Mouse (Mus musculus) layer of hippocampus, postnatal 25 days (tissue): ENCODE data around the gene Rasal3. TPM values are rescaled to one million over a fixed set of nuclear protein-coding genes. Genes with fewer than 3 reads are reported as not detected.

Experiments used
- DNase-seq, 2 experiments: peaks; one replicate each; pipeline ENCODE4 v3.0.0; 2022; ENCODE audit warnings: mixed read lengths in 2 of 2, low spot score in 1 of 2; ENCODE audit errors: extremely low spot score in 1 of 2
- total RNA-seq, 2 experiments: library from RNA; stranded (reverse); gene quantifications; 2 replicates each; pipeline ENCODE4 v1.2.3; 2021

Rasal3 gene
- total RNA-seq, 2 experiments from 2014 or later, result 2.9 to 3.4 TPM

- peak; percentile 89 to 91 for DNase-seq
These were observed 14.2 kb downstream of the Rasal3 start, which contains the start of gene Wiz for GRCm38 (mm10) chr17:32389101-32389659. Gene Wiz, minus strand, starts transcription at chr17:32389439.

DNA sequence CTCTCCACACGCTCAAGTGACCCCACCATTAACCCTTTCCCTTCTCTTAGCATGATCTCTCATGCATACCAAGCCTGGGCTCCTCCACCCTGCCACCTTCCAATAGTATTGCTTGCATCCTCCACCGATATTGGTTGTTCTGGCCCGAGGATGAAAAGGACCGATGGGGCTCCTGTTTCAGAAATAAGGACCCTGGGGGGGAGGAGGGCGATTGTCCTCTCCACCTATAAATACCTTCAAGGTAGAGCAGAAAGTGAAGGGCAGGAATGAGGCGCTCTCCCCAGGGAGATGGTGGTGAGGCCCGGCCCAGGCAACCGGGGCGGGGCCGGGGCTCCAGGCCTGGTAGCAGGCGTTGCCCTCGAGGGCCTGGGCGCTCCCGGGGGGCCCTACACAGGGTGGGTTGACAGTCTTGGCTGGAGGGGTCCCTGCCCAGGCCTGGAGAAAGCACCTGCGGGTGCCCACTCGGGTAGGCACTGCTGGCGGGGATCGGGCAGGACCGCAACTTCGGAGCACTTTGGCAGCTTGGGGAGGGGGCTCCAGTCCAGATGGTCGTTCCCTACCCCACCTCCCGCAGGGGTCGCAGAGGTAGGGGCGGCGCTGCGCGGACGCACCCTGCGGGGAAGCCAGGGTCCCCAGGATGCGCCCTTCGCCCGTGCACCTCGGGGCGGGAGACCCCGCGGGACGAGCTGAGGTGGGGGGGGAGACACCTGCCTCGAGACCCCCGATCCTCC lies 14.8 kb downstream of the Rasal3 start:
- peak in 1 of 2 experiments; percentile 47 for DNase-seq

DNA sequence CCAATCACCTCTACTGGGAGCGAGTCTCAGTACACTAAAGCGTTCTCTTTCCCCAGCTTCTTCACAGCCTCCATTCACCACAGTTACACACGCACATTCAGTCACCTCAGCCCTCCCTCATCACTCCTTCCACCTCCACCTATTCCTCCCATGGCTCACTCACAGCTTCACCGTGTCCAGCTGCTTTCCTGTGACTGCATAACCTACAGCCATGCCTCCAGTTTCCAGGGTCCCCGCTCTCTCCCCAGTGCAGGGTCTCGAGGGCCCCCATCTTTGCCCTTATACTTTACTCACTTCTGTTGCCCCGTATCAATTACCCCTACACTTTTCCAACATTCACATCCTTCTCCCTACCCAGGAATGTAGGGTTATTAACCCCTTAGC lies 15.4 kb downstream of the Rasal3 start:
- DNase-seq, result no peak

GRCm38 (mm10) chr17:32386659-32387432 lies 16.5 kb downstream of the Rasal3 start:
- DNase-seq, result peak in 1 of 2 experiments; percentile 39

- no peak for DNase-seq
These were observed 19.7 kb downstream of the Rasal3 start for GRCm38 (mm10) chr17:32383661-32384060.

DNA sequence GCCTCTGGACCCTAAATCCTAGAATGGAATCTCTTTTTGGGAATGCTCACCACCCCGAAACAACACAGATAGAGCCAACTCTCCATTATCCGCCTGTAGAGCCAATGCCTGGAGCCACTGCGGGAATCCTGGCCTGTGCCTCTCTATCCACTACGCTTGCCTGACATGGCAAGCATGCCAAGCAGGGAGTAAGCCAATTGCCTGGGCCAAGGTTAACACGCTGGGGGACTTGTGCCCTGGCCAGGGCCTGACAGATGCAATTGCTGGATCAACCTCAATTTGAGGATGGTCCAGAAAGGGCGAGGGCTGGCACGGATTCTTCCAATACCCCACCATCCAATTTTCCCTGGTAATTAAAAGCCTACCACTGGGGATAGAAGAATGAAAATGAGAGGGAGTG lies 20.8 kb downstream of the Rasal3 start:
- no peak for DNase-seq

GRCm38 (mm10) chr17:32378786-32379185 lies 24.6 kb downstream of the Rasal3 start:
- DNase-seq, result no peak

GRCm38 (mm10) chr17:32377137-32377536 lies 26.2 kb downstream of the Rasal3 start:
- no peak for DNase-seq

- no peak for DNase-seq
These were observed 26.9 kb downstream of the Rasal3 start for GRCm38 (mm10) chr17:32376475-32376874.

GRCm38 (mm10) chr17:32368991-32369578 lies 34.3 kb downstream of the Rasal3 start:
- no peak for DNase-seq

- DNase-seq, result no peak
These were observed 35.7 kb downstream of the Rasal3 start for GRCm38 (mm10) chr17:32367706-32368105.

- no peak for DNase-seq
These were observed 38.1 kb downstream of the Rasal3 start for GRCm38 (mm10) chr17:32365296-32365695.

DNA sequence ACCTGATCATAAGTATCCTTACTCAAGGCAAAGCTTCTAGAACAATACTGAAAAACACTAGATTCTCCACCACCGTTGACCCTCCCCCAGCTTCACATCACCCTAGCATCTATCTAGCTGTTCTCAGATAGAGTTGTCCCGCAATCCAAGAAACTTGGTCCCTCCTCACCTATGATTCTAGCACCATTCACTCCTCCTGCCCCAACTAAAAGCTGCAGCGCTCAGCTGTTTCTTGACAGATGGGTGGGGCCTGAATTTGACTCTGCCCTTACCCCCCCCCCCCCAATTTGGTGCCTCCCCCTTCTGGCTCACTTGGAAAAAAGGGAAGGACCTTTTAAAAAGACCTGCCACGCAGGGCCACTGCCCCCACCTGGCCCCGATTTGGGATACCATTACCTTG lies 38.5 kb downstream of the Rasal3 start:
- no peak for DNase-seq

DNA sequence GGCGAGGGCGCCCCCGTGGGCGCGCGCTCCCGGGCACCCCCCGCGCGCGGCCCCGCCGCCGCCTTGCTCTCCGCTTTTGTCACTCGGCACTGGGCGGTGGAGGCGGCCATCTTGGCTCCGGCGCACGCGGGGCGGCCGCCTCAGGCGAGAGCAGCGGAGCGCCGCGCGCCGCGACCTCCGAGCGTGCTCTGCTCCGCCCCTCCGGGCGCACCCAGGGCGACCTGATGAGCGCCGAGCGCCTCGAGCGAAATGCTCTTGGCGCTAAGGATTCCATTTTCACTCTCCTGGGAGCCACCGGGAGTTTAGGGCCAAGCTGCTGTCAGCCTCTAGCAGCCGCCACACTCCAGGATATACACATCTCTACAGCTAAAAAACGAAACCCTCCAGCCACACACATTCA lies 39.1 kb downstream of the Rasal3 start:
- DNase-seq, result peak; percentile 76 to 78

GRCm38 (mm10) chr17:32363821-32364301 lies 39.5 kb downstream of the Rasal3 start:
- no peak for DNase-seq

DNA sequence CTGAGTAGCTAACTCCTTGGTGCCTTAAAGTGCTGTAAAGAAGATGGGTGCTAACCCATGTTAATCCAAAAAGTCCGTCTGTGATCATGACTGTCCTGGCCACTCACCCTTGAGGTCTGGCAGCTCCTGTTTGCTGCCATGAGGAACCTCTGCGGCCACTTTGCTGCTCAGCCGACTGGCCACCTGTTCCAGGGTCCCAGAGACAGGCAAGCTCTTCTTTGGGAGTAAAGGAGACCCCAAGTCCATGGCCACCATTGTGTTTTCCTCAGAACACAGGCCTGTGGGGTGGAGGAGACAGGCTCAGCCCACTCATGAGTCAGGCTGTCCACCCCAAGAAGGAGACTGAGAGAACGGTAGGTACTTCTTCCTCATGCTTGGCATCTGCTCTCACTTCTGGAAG lies 40.7 kb downstream of the Rasal3 start:
- no peak for DNase-seq

- DNase-seq, result no peak
These were observed 43.5 kb downstream of the Rasal3 start for GRCm38 (mm10) chr17:32359928-32360327.

- DNase-seq, result no peak
These were observed 44.4 kb downstream of the Rasal3 start for GRCm38 (mm10) chr17:32358943-32359340.

DNA sequence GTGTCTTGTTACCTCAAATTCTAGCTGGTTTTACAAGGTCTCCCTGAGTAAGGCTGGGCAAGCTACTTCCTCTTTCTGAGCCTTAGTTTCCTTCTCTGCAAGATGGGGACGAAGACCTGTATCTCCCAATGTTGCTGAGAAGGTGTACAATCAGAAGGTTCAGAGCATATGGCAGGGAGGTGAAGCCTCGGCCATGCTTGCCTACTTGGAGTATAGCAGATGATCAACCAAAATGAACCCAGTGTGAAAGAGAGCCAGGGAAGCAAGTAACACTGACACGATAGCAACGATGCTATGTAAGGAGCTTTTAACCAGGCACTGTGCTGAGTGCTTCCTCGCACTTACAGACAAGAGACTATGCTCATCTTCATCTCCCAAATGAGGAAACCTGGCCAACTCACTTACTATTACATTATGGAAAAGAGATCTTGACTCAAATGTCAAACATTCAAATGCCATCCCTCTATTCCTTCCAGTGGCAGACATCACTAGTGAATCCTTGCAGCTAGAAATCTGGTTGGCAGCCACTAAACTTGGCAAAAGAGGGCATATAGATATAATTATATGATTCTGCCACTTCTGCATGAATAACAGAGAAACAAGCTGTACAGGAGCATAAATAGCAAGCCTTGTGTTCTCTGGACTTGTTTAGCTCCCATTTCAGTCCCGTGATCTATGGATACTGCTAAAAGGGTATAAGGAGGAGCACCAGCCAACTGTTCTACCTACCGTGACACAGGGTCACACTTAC lies 45.0 kb downstream of the Rasal3 start:
- no peak for DNase-seq
